Mouse (Mus musculus): ENCODE measurements around the gene Gm34653.

Gene Gm34653

GRCm38 (mm10) chr2:34882757-34883156, 50.0 kb downstream of the Gm34653 start:
- in situ Hi-C loops (cut with MboI, MseI), result loop anchor here in 1 of 2 experiments (25.0 kb wide), 1 partner anchor 470 kb away; the partner anchor contains the start of gene Mapkap1

GRCm38 (mm10) chr2:34883190-34883589, 50.4 kb downstream of the Gm34653 start:
- in situ Hi-C loops (cut with MboI, MseI), result loop anchor here in 1 of 2 experiments (25.0 kb wide), 1 partner anchor 471 kb away; the partner anchor contains the start of gene Mapkap1

- in situ Hi-C loops (cut with MboI, MseI), result loop anchor here in 1 of 2 experiments (25.0 kb wide), 1 partner anchor 472 kb away; the partner anchor contains the start of gene Mapkap1
Measured at GRCm38 (mm10) chr2:34884186-34884585, 51.4 kb downstream of the Gm34653 start.

Measured in T-helper 17 cell (primary cell).